In the genomic region with DNA sequence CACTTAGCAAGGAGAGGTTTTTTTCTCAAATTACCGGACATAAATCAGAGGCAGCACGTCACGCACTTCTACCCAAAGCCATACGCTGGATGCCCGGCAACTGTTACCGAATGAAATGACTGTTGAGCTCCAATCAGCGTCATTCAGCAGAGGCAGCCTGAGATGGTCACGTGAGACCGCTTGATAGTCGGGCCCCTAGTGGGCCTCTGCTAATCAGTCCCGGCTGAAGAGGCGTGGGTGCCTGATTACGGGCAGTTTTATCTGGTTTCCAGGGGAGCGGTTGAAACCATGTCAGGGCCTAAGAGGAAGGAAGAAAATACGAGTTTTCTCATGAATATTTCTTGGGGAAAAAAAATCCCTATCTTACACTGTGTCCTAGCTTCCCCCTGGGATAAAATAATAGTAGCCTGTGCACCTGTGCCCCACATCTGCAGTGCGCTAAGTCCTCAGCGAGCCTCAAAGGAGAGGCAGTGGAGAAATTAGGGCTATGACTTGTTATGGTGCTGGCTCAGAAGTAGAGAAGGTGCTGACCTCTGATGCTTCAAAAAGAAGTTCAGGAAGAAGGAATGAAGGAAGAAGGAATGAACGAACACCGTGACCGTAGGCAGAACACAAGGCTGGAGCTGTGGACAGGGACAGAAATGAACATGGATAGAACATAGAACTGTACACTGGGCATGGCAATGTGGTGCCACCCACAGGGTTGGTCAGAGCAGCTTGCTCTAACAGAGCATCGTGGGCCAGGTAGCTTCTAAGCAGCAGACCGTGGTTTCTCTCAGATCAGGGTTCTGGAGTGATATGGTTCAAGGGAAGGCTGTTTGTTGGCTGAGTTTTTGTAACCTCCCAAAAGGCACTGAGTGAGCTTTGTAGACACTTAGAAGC, we compare ENCODE assay signal across 7 mouse cellular contexts. TPM values are rescaled to one million over a fixed set of nuclear protein-coding genes. Genes with fewer than 3 reads are reported as not detected.
DNase-seq lines count a peak whose midpoint lies in the region; ATAC-seq and TF ChIP-seq lines count a peak whose summit lies in the region.

No protein-coding gene starts in this region.

- no peak for TF ChIP-seq EP300 in lung, postnatal 0 days (IDR thresholded peaks at IDR 0.05)

- no peak overlapping the region for H3K4me2 ChIP-seq in lung, postnatal 0 days (replicated peaks; ENCODE audit: low read depth, low read length)
- peak overlapping the region; percentile 24 for H3K4me2 ChIP-seq in heart, embryonic 11.5 days
- no peak overlapping the region for H3K4me2 ChIP-seq in limb, embryonic 11.5 days (ENCODE audit: low read depth, severe bottlenecking)

- H3K4me1 ChIP-seq in lung, postnatal 0 days (ENCODE audit: insufficient read depth, low read depth, low read length) = no peaks in the 10 kb centered on the region
- H3K4me1 ChIP-seq in embryonic facial prominence, embryonic 10.5 days = peaks cover 10% of the 10 kb centered on the region
- peaks cover 17% of the 10 kb centered on the region for H3K4me1 ChIP-seq in heart, embryonic 11.5 days (ENCODE audit: control insufficient read depth, insufficient read depth, low read length)
- H3K4me1 ChIP-seq in limb, embryonic 11.5 days (ENCODE audit: control insufficient read depth, insufficient read depth, low read length) = no peaks in the 10 kb centered on the region

- no peaks in the 10 kb centered on the region for H3K36me3 ChIP-seq in lung, postnatal 0 days (ENCODE audit: insufficient read depth, low read length)
- no peaks in the 10 kb centered on the region for H3K36me3 ChIP-seq in embryonic facial prominence, embryonic 10.5 days (replicated peaks)
- no peaks in the 10 kb centered on the region for H3K36me3 ChIP-seq in heart, embryonic 11.5 days (ENCODE audit: control insufficient read depth, insufficient read depth, low read length)
- H3K36me3 ChIP-seq in limb, embryonic 11.5 days (ENCODE audit: control insufficient read depth, insufficient read depth, low read length) = no peaks in the 10 kb centered on the region

- no peak overlapping the region for H3K27ac ChIP-seq in lung, postnatal 0 days (ENCODE audit: low read length)
- H3K27ac ChIP-seq in embryonic facial prominence, embryonic 10.5 days (replicated peaks) = no peak overlapping the region
- peak overlapping the region; percentile 62 for H3K27ac ChIP-seq in heart, embryonic 11.5 days (ENCODE audit: low read depth, low read length)
- H3K27ac ChIP-seq in limb, embryonic 11.5 days (replicated peaks; ENCODE audit: low read depth, low read length) = no peak overlapping the region

- no peaks in the 10 kb centered on the region for H3K9me3 ChIP-seq in lung, postnatal 0 days (ENCODE audit: low read length)
- H3K9me3 ChIP-seq in embryonic facial prominence, embryonic 10.5 days = no peaks in the 10 kb centered on the region
- no peaks in the 10 kb centered on the region for H3K9me3 ChIP-seq in heart, embryonic 11.5 days (replicated peaks; ENCODE audit: control insufficient read depth, low read length)
- H3K9me3 ChIP-seq in limb, embryonic 11.5 days (ENCODE audit: control insufficient read depth, low read length) = no peaks in the 10 kb centered on the region

- peak; percentile 68 for ATAC-seq in lung, postnatal 0 days
- ATAC-seq in heart, embryonic 11.5 days (replicated peaks; ENCODE audit: insufficient number of reproducible peaks, low FRiP score, low TSS enrichment) = peak; percentile 72
- ATAC-seq in limb, embryonic 11.5 days (ENCODE audit: insufficient number of reproducible peaks, low FRiP score, low TSS enrichment, low read depth) = no peak
- ATAC-seq in inflammation-experienced regulatory T-cells, adult 6 months = no peak

- 32% methylated on average over 22 of the region's 22 CpGs for WGBS in lung, postnatal 0 days
- WGBS in embryonic facial prominence, embryonic 10.5 days = 53% methylated on average over 22 of the region's 22 CpGs
- WGBS in heart, embryonic 11.5 days (ENCODE audit: insufficient replicate concordance) = 29% methylated on average over 22 of the region's 22 CpGs
- WGBS in limb, embryonic 11.5 days = 41% methylated on average over 22 of the region's 22 CpGs

- peak; percentile 45 for DNase-seq in lung, postnatal 0 days (ENCODE audit: low spot score)
- no peak for DNase-seq in lung, postnatal 25 days (ENCODE audit: low spot score)
- peak; percentile 63 for DNase-seq in embryonic facial prominence, embryonic 10.5 days (ENCODE audit: low spot score)
- peak; percentile 45 for DNase-seq in limb, embryonic 11.5 days (ENCODE audit: low spot score)
- DNase-seq in retina, embryonic 14.5 days (ENCODE audit: low spot score) = peak; percentile 72

- TF ChIP-seq CTCF in lung, postnatal 0 days (IDR thresholded peaks at IDR 0.05) = no peak

- no peak overlapping the region for H3K9ac ChIP-seq in lung, postnatal 0 days (replicated peaks; ENCODE audit: low read depth)
- no peak overlapping the region for H3K9ac ChIP-seq in heart, embryonic 11.5 days (ENCODE audit: low read depth, low read length)
- H3K9ac ChIP-seq in limb, embryonic 11.5 days (ENCODE audit: low read length) = no peak overlapping the region

- H3K4me3 ChIP-seq in lung, postnatal 0 days (ENCODE audit: low read depth, low read length) = no peak overlapping the region
- H3K4me3 ChIP-seq in embryonic facial prominence, embryonic 10.5 days = no peak overlapping the region
- H3K4me3 ChIP-seq in heart, embryonic 11.5 days (ENCODE audit: low read depth, low read length) = no peak overlapping the region
- H3K4me3 ChIP-seq in limb, embryonic 11.5 days (ENCODE audit: low read depth, low read length) = no peak overlapping the region

- no peaks in the 10 kb centered on the region for H3K27me3 ChIP-seq in lung, postnatal 0 days (replicated peaks; ENCODE audit: insufficient read depth, low read length)
- no peaks in the 10 kb centered on the region for H3K27me3 ChIP-seq in embryonic facial prominence, embryonic 10.5 days (replicated peaks; ENCODE audit: low read depth, poor library complexity, severe bottlenecking)
- no peaks in the 10 kb centered on the region for H3K27me3 ChIP-seq in heart, embryonic 11.5 days (ENCODE audit: control insufficient read depth, insufficient read depth, low read length)
- no peaks in the 10 kb centered on the region for H3K27me3 ChIP-seq in limb, embryonic 11.5 days (ENCODE audit: control insufficient read depth, insufficient read depth, low read length)

RNA-seq across cellular contexts. Expression of a gene that starts 48.7 kb away (rescaled TPM):
- polyA plus RNA-seq in lung, postnatal 0 days (2015; fragmentation: Nextera tagmentation; extraction: Ambion mirVana) = not detected in 2 replicates
- polyA plus RNA-seq in embryonic facial prominence, embryonic 10.5 days (2016; fragmentation: Nextera tagmentation; extraction: Ambion mirVana) = not detected in 2 replicates
- not detected in 2 replicates for polyA plus RNA-seq in heart, embryonic 11.5 days (2014; fragmentation: Nextera tagmentation; extraction: Ambion mirVana)
- polyA plus RNA-seq in limb, embryonic 11.5 days (2014; fragmentation: Nextera tagmentation; extraction: Ambion mirVana) = not detected in 2 replicates
- not detected for polyA plus RNA-seq in inflammation-experienced regulatory T-cells, adult 6 months (2017; shearing (Covaris generic))

RNA-seq across cellular contexts. Expression of a gene that starts 51.3 kb away (rescaled TPM):
- 221 and 253 TPM in 2 replicates for polyA plus RNA-seq in lung, postnatal 0 days (2015; fragmentation: Nextera tagmentation; extraction: Ambion mirVana)
- 539 and 546 TPM in 2 replicates for polyA plus RNA-seq in embryonic facial prominence, embryonic 10.5 days (2016; fragmentation: Nextera tagmentation; extraction: Ambion mirVana)
- 615 and 651 TPM in 2 replicates for polyA plus RNA-seq in heart, embryonic 11.5 days (2014; fragmentation: Nextera tagmentation; extraction: Ambion mirVana)
- polyA plus RNA-seq in limb, embryonic 11.5 days (2014; fragmentation: Nextera tagmentation; extraction: Ambion mirVana) = 487 and 495 TPM in 2 replicates
- polyA plus RNA-seq in inflammation-experienced regulatory T-cells, adult 6 months (2017; shearing (Covaris generic)) = 100 to 1,000 TPM; 133 to 203 (median 177) TPM

Comparison
In these comparisons a context has a peak if more than half of its experiments do, and no peak if none do; other contexts are left out.
1. ATAC-seq: peak in lung, postnatal 0 days (single experiment) and heart, embryonic 11.5 days (single experiment); none in limb, embryonic 11.5 days (single experiment) and inflammation-experienced regulatory T-cells, adult 6 months (single experiment).